Mouse (Mus musculus): ENCODE measurements at regions not wholly inside any gene's neighbourhood (a gene's known extent, or its start where the extent isn't known, plus 50 kb on each side); places are given as distances from the start of the nearest gene placed in this dataset.

GRCm38 (mm10) chr15:88288696-88289095 lies 311.4 kb upstream of the Zdhhc25 start:
- TF ChIP-seq POLR2A (IDR thresholded peaks at IDR 0.05; ENCODE audit: borderline replicate concordance, control insufficient read depth, low read depth, low read length), result no peak
- TF ChIP-seq CTCF (IDR thresholded peaks at IDR 0.05; ENCODE audit: control insufficient read depth, insufficient read depth, low read length), result no peak

Data from bone marrow, adult 2 months (tissue).